Mouse (Mus musculus) kidney, embryonic 15.5 days (tissue): ENCODE results near the gene Dhrs4. TPM values are rescaled to one million over a fixed set of nuclear protein-coding genes. Genes with fewer than 3 reads are reported as not detected.

ENCODE experiments used
- ATAC-seq: fragments of 200-750 bp; cut with Nextera tagmentation; replicated peaks from 2 replicates; pipeline ENCODE4 v1.8.0; 2017; ENCODE audit warnings: moderate TSS enrichment; ENCODE audit not compliant: low FRiP score
- H3K27ac ChIP-seq: fragments of 300-500 bp; sonication (generic); 2 replicates; pipeline ENCODE4 v1.5.1; 2015; ENCODE audit warnings: mild to moderate bottlenecking, inconsistent platforms
- H3K27me3 ChIP-seq: fragments of 300-500 bp; sonication (generic); 2 replicates; pipeline ENCODE4 v1.6.1; 2015; ENCODE audit warnings: inconsistent platforms
- H3K36me3 ChIP-seq: fragments of 300-500 bp; sonication (generic); 2 replicates; pipeline ENCODE4 v1.6.1; 2015; ENCODE audit warnings: inconsistent platforms
- H3K4me1 ChIP-seq: fragments of 300-500 bp; sonication (generic); 2 replicates; pipeline ENCODE4 v1.6.1; 2015; ENCODE audit warnings: inconsistent platforms
- H3K4me2 ChIP-seq: fragments of 300-500 bp; sonication (generic); 2 replicates; pipeline ENCODE4 v1.6.1; 2015; ENCODE audit warnings: moderate library complexity, mild to moderate bottlenecking, inconsistent platforms
- H3K4me3 ChIP-seq: fragments of 300-500 bp; sonication (generic); replicated peaks from 2 replicates; pipeline ENCODE4 v1.5.1; 2015; ENCODE audit warnings: mild to moderate bottlenecking, inconsistent platforms
- H3K9ac ChIP-seq: fragments of 300-500 bp; sonication (generic); 2 replicates; pipeline ENCODE4 v1.6.1; 2015; ENCODE audit warnings: mild to moderate bottlenecking, inconsistent platforms
- H3K9me3 ChIP-seq: fragments of 300-500 bp; sonication (generic); replicated peaks from 2 replicates; pipeline ENCODE4 v1.6.1; 2016; ENCODE audit warnings: inconsistent platforms
- WGBS: fragments of 180-500 bp; shearing (Covaris S2); methylation state at CpG from one replicate; pipeline ENCODE4 v1.1.7; 2015; ENCODE audit warnings: mixed read lengths; 5-methylcytosine and 5-hydroxymethylcytosine counted together
- polyA plus RNA-seq: library from polyadenylated mRNA; unstranded; fragments of >200 nt; fragmentation: Nextera tagmentation; extraction: Ambion mirVana; gene quantifications from 2 replicates; pipeline ENCODE4 v1.2.1, GENCODE M21; 2015

The Dhrs4 gene
- polyA plus RNA-seq, 1 experiment from 2014 or later: 127 TPM

DNA sequence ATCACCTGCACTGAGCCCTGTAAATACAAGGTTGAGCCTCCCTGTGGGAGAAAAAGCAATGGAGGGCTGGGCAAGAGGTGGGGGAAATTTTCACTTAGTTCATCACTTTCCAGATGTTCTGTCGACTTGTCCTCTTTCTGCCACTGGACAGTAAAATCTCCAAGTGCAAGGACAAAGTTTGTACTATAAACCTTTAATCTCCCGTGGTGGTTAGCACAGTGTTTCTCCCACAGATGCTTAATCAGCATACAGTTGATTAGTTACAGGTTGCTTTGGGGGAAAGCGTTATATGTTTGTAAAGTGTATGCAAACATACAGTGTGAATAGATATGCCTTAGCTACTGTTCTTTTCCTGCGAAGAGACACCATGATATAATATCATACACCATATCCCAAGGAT lies 12.1 kb upstream of the Dhrs4 start:
- Histone ChIP-seq H3K4me1 (peaks cover 41% of the 10 kb centered on the region), H3K4me3 (no peak overlapping the region), H3K4me2 (no peak overlapping the region), H3K27ac (no peak overlapping the region), H3K36me3 (no peaks in the 10 kb centered on the region), H3K9ac (no peak overlapping the region), H3K27me3 (peaks cover 6% of the 10 kb centered on the region; the same call in 1 of the 2 replicates), H3K9me3 (no peaks in the 10 kb centered on the region)
- 67% methylated on average over 4 of the region's 4 CpGs for WGBS
- no peak for ATAC-seq

DNA sequence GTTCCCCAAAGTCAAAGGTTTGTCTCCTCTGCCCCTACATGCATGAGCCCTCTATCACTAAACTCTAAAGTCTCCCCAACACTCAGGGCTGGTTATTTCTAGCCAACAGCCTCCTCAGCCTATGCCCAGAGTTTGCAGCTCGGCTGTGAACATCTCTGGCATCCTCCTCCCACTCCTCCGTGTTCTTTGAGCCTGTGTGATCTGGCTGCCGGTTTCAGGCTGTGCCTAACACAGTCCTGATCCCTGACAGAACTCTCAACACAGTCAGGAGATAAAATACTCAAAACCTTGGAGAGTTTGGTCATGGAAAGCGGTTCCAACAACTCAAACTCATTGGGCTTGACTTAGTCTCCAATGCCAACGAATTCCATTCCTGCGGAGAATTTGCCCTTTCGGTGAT lies 11.4 kb upstream of the Dhrs4 start:
- Histone ChIP-seq H3K4me2 (no peak overlapping the region), H3K9ac (no peak overlapping the region), H3K36me3 (no peaks in the 10 kb centered on the region), H3K27ac (no peak overlapping the region), H3K4me3 (no peak overlapping the region), H3K27me3 (peaks cover 6% of the 10 kb centered on the region; the same call in 1 of the 2 replicates), H3K4me1 (peaks cover 45% of the 10 kb centered on the region), H3K9me3 (no peaks in the 10 kb centered on the region)
- ATAC-seq: no peak
- WGBS: 70% methylated on average over 7 of the region's 7 CpGs

GRCm38 (mm10) chr14:55468301-55468741 lies 10.2 kb upstream of the Dhrs4 start:
- no peak overlapping the region for H3K9ac ChIP-seq
- H3K27me3 ChIP-seq: peaks cover 6% of the 10 kb centered on the region; the same call in 1 of the 2 replicates
- WGBS: 62% methylated on average over 2 of the region's 2 CpGs
- H3K4me3 ChIP-seq: no peak overlapping the region
- H3K4me2 ChIP-seq: no peak overlapping the region
- ATAC-seq: no peak
- peaks cover 45% of the 10 kb centered on the region for H3K4me1 ChIP-seq
- peak overlapping the region; percentile 82 for H3K27ac ChIP-seq
- H3K9me3 ChIP-seq: no peaks in the 10 kb centered on the region
- H3K36me3 ChIP-seq: no peaks in the 10 kb centered on the region

GRCm38 (mm10) chr14:55469041-55469440 lies 9.5 kb upstream of the Dhrs4 start:
- Histone ChIP-seq H3K4me1 (peaks cover 45% of the 10 kb centered on the region), H3K4me3 (no peak overlapping the region), H3K9ac (no peak overlapping the region), H3K9me3 (no peaks in the 10 kb centered on the region), H3K4me2 (no peak overlapping the region), H3K27ac (peak overlapping the region; percentile 82), H3K36me3 (no peaks in the 10 kb centered on the region), H3K27me3 (peaks cover 6% of the 10 kb centered on the region; the same call in 1 of the 2 replicates)
- 42% methylated on average over 2 of the region's 2 CpGs for WGBS
- ATAC-seq: peak; percentile 90

GRCm38 (mm10) chr14:55469821-55470220 lies 8.7 kb upstream of the Dhrs4 start:
- peaks cover 6% of the 10 kb centered on the region; the same call in 1 of the 2 replicates for H3K27me3 ChIP-seq
- H3K36me3 ChIP-seq: no peaks in the 10 kb centered on the region
- H3K27ac ChIP-seq: peak overlapping the region; percentile 82
- no peak overlapping the region for H3K9ac ChIP-seq
- H3K9me3 ChIP-seq: no peaks in the 10 kb centered on the region
- ATAC-seq: no peak
- H3K4me1 ChIP-seq: peaks cover 45% of the 10 kb centered on the region
- WGBS: 64% methylated on average over 6 of the region's 6 CpGs
- no peak overlapping the region for H3K4me2 ChIP-seq
- H3K4me3 ChIP-seq: no peak overlapping the region

GRCm38 (mm10) chr14:55470806-55471205 lies 7.8 kb upstream of the Dhrs4 start:
- H3K36me3 ChIP-seq: no peaks in the 10 kb centered on the region
- H3K4me3 ChIP-seq: 0 out of 2 replicates have a peak overlapping the region, but pooled peaks have one; percentile 6
- no peak overlapping the region for H3K9ac ChIP-seq
- H3K9me3 ChIP-seq: no peaks in the 10 kb centered on the region
- peak; percentile 50; the same call in 1 of the 2 replicates for ATAC-seq
- peak overlapping the region; percentile 33 for H3K4me2 ChIP-seq
- 2% methylated on average over 10 of the region's 10 CpGs for WGBS
- peaks cover 45% of the 10 kb centered on the region for H3K4me1 ChIP-seq
- H3K27ac ChIP-seq: 0 out of 2 replicates have a peak overlapping the region, but pooled peaks have one; percentile 15
- H3K27me3 ChIP-seq: peaks cover 6% of the 10 kb centered on the region; the same call in 1 of the 2 replicates

DNA sequence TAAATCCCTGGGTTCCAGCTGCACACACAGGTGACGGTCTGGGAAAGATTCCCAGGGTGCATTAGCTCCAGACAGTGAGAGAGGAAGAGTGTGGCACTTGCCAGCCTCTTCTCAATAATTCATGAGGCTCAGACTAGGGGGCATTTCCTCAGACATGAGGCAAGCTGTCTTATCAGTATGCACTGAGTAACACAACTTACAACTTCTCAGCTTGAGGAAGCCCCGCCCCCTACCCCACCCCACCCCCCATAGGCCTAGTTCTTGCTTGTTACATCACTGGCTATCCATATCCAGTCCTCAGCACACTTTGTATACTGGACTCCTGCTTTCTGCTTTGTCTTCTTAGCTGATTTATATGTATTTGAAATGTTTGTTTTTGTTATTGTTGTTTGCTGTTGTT lies 2.9 kb upstream of the Dhrs4 start:
- Histone ChIP-seq H3K4me1 (peaks cover 25% of the 10 kb centered on the region), H3K9me3 (no peaks in the 10 kb centered on the region), H3K27me3 (no peaks in the 10 kb centered on the region), H3K27ac (no peak overlapping the region), H3K9ac (no peak overlapping the region), H3K36me3 (peaks cover 4% of the 10 kb centered on the region; the same call in 1 of the 2 replicates), H3K4me2 (no peak overlapping the region), H3K4me3 (no peak overlapping the region)
- 60% methylated on average over 2 of the region's 2 CpGs for WGBS
- no peak for ATAC-seq

DNA sequence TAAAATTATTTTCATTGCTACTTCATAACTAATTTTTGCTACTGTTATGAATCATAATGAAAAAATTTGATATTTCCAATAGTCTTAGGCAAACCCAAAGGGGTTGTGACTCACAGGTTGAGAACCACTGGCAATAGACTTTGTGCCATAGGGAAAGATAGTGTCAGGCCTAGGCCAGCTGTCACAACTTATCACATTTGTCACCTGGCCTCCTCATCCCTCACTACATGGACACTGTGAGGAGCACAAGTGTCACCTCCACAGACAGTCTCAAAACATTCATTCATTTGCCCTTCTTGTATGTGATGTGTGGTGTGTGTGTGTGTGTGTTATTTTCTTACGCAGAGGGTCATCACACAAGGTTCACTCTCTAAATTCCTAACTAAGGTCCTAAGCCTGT lies 1.1 kb upstream of the Dhrs4 start:
- H3K4me2 ChIP-seq: no peak overlapping the region
- H3K4me3 ChIP-seq: no peak overlapping the region
- H3K9ac ChIP-seq: no peak overlapping the region
- H3K36me3 ChIP-seq: peaks cover 17% of the 10 kb centered on the region
- no peaks in the 10 kb centered on the region for H3K9me3 ChIP-seq
- no peak overlapping the region for H3K27ac ChIP-seq
- no peaks in the 10 kb centered on the region for H3K27me3 ChIP-seq
- ATAC-seq: no peak
- WGBS: 96% methylated on average over 1 of the region's 1 CpGs
- H3K4me1 ChIP-seq: peaks cover 20% of the 10 kb centered on the region; the same call in 1 of the 2 replicates

GRCm38 (mm10) chr14:55477829-55478228 lies 729 bp upstream of the Dhrs4 start:
- no peaks in the 10 kb centered on the region for H3K27me3 ChIP-seq
- WGBS: 88% methylated on average over 5 of the region's 5 CpGs
- H3K4me3 ChIP-seq: no peak overlapping the region
- no peaks in the 10 kb centered on the region for H3K9me3 ChIP-seq
- H3K27ac ChIP-seq: peak overlapping the region; percentile 93; the same call in 1 of the 2 replicates
- H3K9ac ChIP-seq: no peak overlapping the region
- H3K4me1 ChIP-seq: peaks cover 20% of the 10 kb centered on the region; the same call in 1 of the 2 replicates
- peaks cover 17% of the 10 kb centered on the region for H3K36me3 ChIP-seq
- no peak for ATAC-seq
- peak overlapping the region; percentile 65 for H3K4me2 ChIP-seq

DNA sequence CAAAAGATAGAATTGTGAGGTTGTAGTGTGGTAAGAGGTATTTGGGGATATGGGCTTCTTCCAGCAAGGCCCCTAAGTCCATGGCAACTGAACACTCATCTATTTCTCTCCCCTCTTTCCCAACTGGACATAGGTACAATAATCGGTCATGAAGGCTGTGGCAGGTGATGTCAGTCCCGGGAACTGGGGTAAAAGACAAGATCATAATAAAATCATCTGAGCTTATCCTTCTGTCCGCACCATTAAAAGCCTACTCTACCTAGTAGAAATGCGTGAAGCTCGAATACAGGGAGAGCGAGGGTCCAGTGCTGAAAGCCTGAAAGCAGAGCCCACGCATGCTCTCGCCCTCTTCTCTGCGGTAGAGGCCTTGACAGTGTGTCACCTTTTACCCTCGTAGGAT lies 1.1 kb downstream of the Dhrs4 start:
- Histone ChIP-seq H3K4me3 (peak overlapping the region; percentile 65), H3K36me3 (peaks cover 17% of the 10 kb centered on the region), H3K27me3 (no peaks in the 10 kb centered on the region), H3K27ac (no peak overlapping the region), H3K9ac (peak overlapping the region; percentile 71; the same call in 1 of the 2 replicates), H3K9me3 (no peaks in the 10 kb centered on the region), H3K4me1 (peaks cover 20% of the 10 kb centered on the region; the same call in 1 of the 2 replicates), H3K4me2 (peak overlapping the region; percentile 65)
- 89% methylated on average over 10 of the region's 10 CpGs for WGBS
- ATAC-seq: no peak

GRCm38 (mm10) chr14:55484430-55485085 lies 6.0 kb downstream of the Dhrs4 start:
- WGBS: 67% methylated on average over 5 of the region's 5 CpGs
- Histone ChIP-seq H3K27ac (no peak overlapping the region), H3K36me3 (peaks cover 52% of the 10 kb centered on the region), H3K4me2 (no peak overlapping the region), H3K9me3 (no peaks in the 10 kb centered on the region), H3K4me3 (no peak overlapping the region), H3K27me3 (no peaks in the 10 kb centered on the region), H3K9ac (no peak overlapping the region), H3K4me1 (peaks cover 13% of the 10 kb centered on the region; the same call in 1 of the 2 replicates)
- no peak for ATAC-seq

GRCm38 (mm10) chr14:55486836-55487235 lies 8.3 kb downstream of the Dhrs4 start:
- no peak overlapping the region for H3K27ac ChIP-seq
- no peaks in the 10 kb centered on the region for H3K27me3 ChIP-seq
- WGBS: 88% methylated on average over 8 of the region's 8 CpGs
- H3K36me3 ChIP-seq: peaks cover 38% of the 10 kb centered on the region
- no peak for ATAC-seq
- H3K9ac ChIP-seq: no peak overlapping the region
- H3K4me3 ChIP-seq: no peak overlapping the region
- no peaks in the 10 kb centered on the region for H3K9me3 ChIP-seq
- H3K4me1 ChIP-seq: peaks cover 23% of the 10 kb centered on the region
- H3K4me2 ChIP-seq: no peak overlapping the region
